Mouse (Mus musculus) CH12.LX (cell line): ENCODE measurements around the gene Atp8a2. TPM values are rescaled to one million over a fixed set of nuclear protein-coding genes. Genes with fewer than 3 reads are reported as not detected.

Experiments used
- DNase-seq: peaks from one replicate; pipeline ENCODE4 v3.0.0-alpha.2; 2013; ENCODE audit errors: extremely low read depth
- H3K27ac ChIP-seq: 2 replicates; pipeline ENCODE4 v1.5.1; 2012; ENCODE audit warnings: low read depth, mild to moderate bottlenecking, control low read depth, moderate library complexity; ENCODE audit not compliant: insufficient read depth
- H3K27me3 ChIP-seq: replicated peaks from 2 replicates; pipeline ENCODE3; 2012; ENCODE audit warnings: inconsistent platforms
- H3K36me3 ChIP-seq, 2 experiments: replicated peaks in 1 of 2; 2 replicates each; pipeline versions ENCODE3 to v1.6.1; 2012; ENCODE audit warnings: inconsistent platforms in 1 of 2, low read length in 1 of 2, mild to moderate bottlenecking in 1 of 2, mixed read lengths in 1 of 2, moderate library complexity in 1 of 2; ENCODE audit not compliant: control insufficient read depth in 1 of 2, insufficient read depth in 1 of 2
- H3K4me1 ChIP-seq, 2 experiments: 2 replicates each; pipeline ENCODE4 v1.6.1; 2012; ENCODE audit warnings: inconsistent platforms in 1 of 2, moderate library complexity in 1 of 2; ENCODE audit not compliant: insufficient read depth in 2 of 2, control insufficient read depth in 1 of 2
- H3K4me2 ChIP-seq: 2 replicates; pipeline ENCODE4 v1.6.1; 2012; ENCODE audit warnings: low read depth, mild to moderate bottlenecking, control low read depth; ENCODE audit not compliant: poor library complexity, insufficient read depth, severe bottlenecking
- H3K4me3 ChIP-seq, 3 experiments: fragments of 150-350 bp in 1 of 3; sonication (generic) in 1 of 3; replicated peaks in 1 of 3; 2 replicates each; pipeline versions ENCODE3 to v1.5.1; 2011 to 2012; ENCODE audit warnings: low read depth in 2 of 3, low read length in 2 of 3, mild to moderate bottlenecking in 2 of 3, moderate library complexity in 2 of 3, control low read depth in 1 of 3, improper control_type of control experiment in 1 of 3, inconsistent platforms in 1 of 3, mixed read lengths in 1 of 3; ENCODE audit not compliant: poor library complexity in 1 of 3
- H3K79me2 ChIP-seq: replicated peaks from 2 replicates; pipeline ENCODE4 v1.6.1; 2012; ENCODE audit warnings: mild to moderate bottlenecking, moderate library complexity; ENCODE audit not compliant: control insufficient read depth, poor library complexity, insufficient read depth, severe bottlenecking; ENCODE audit errors: extremely low read depth
- H3K9ac ChIP-seq: 2 replicates; pipeline ENCODE4 v1.6.1; 2012; ENCODE audit warnings: low read depth, mild to moderate bottlenecking, control low read depth, moderate library complexity; ENCODE audit not compliant: insufficient read depth
- H3K9me3 ChIP-seq: replicated peaks from 2 replicates; pipeline ENCODE3; 2012; ENCODE audit warnings: low read length, inconsistent platforms, mixed read lengths
- CHD1 ChIP-seq: IDR thresholded peaks from 2 replicates; pipeline ENCODE4 v1.6.1; 2012; ENCODE audit warnings: low read depth, low read length, improper control_type of control experiment, inconsistent platforms
- CHD2 ChIP-seq: IDR thresholded peaks from 2 replicates; pipeline ENCODE4 v1.6.1; 2011; ENCODE audit warnings: low read length, improper control_type of control experiment
- CTCF ChIP-seq, 2 experiments: IDR thresholded peaks in 1 of 2; conservative IDR thresholded peaks in 1 of 2; 2 replicates each; pipeline ENCODE4 v1.5.1; 2011 to 2012; ENCODE audit warnings: low read depth in 2 of 2, low read length in 2 of 2, improper control_type of control experiment in 1 of 2, inconsistent platforms in 1 of 2, mild to moderate bottlenecking in 1 of 2, moderate library complexity in 1 of 2
- E2F4 ChIP-seq: IDR thresholded peaks from 2 replicates; pipeline ENCODE4 v1.6.1; 2011; ENCODE audit warnings: low read depth, low read length, improper control_type of control experiment; ENCODE audit not compliant: insufficient replicate concordance
- ELF1 ChIP-seq: IDR thresholded peaks from 2 replicates; pipeline ENCODE4 v1.6.1; 2014; ENCODE audit warnings: low read depth, mild to moderate bottlenecking, inconsistent platforms, low read length, improper control_type of control experiment
- GABPA ChIP-seq: IDR thresholded peaks from 2 replicates; pipeline ENCODE4 v1.6.1; 2012; ENCODE audit warnings: low read depth, low read length, improper control_type of control experiment, inconsistent platforms; ENCODE audit not compliant: insufficient replicate concordance
- JUN ChIP-seq: IDR thresholded peaks from 2 replicates; pipeline ENCODE4 v1.6.1; 2011; ENCODE audit warnings: low read depth, mild to moderate bottlenecking, low read length, improper control_type of control experiment, moderate library complexity; ENCODE audit not compliant: insufficient read depth
- MEF2A ChIP-seq: IDR thresholded peaks from 2 replicates; pipeline ENCODE4 v1.6.1; 2014; ENCODE audit warnings: low read depth, mild to moderate bottlenecking, inconsistent platforms, low read length, improper control_type of control experiment, borderline replicate concordance
- MXI1 ChIP-seq: IDR thresholded peaks from 2 replicates; pipeline ENCODE4 v1.6.1; 2011; ENCODE audit warnings: mild to moderate bottlenecking, low read depth, low read length, improper control_type of control experiment
- NRF1 ChIP-seq: IDR thresholded peaks from 2 replicates; pipeline ENCODE4 v1.6.1; 2014; ENCODE audit warnings: low read depth, mild to moderate bottlenecking, inconsistent platforms, low read length, improper control_type of control experiment, moderate library complexity
- PAX5 ChIP-seq: IDR thresholded peaks from 2 replicates; pipeline ENCODE4 v1.6.1; 2012; ENCODE audit warnings: low read length, inconsistent platforms, mixed read lengths
- POLR2A ChIP-seq: IDR thresholded peaks from 2 replicates; pipeline ENCODE4 v1.6.1; 2011; ENCODE audit warnings: low read depth, mild to moderate bottlenecking, improper control_type of control experiment, low read length
- SMC3 ChIP-seq: IDR thresholded peaks from 2 replicates; pipeline ENCODE4 v1.6.1; 2011; ENCODE audit warnings: low read depth, low read length, improper control_type of control experiment
- ZMIZ1 ChIP-seq: IDR thresholded peaks from 2 replicates; pipeline ENCODE4 v1.6.1; 2012; ENCODE audit warnings: low read depth, mild to moderate bottlenecking, inconsistent platforms, low read length, improper control_type of control experiment
- ZNF384 ChIP-seq: IDR thresholded peaks from 2 replicates; pipeline ENCODE4 v1.6.1; 2012; ENCODE audit warnings: low read depth, low read length, improper control_type of control experiment, inconsistent platforms
- dilution Hi-C: fragments of 300-500 bp; cut with MboI; formaldehyde crosslinking; loops from 2 replicates; pipeline ENCODE4 v1.14.3; 2020; ENCODE audit warnings: low sequenced_read_pairs; ENCODE audit not compliant: extremely low pct_unique_long_range_greater_than_20kb, extremely low pct_ligation_motif_present
- in situ Hi-C: fragments of 300-500 bp; cut with MboI; formaldehyde crosslinking; loops from 3 replicates; pipeline ENCODE4 v1.14.3; 2019; ENCODE audit warnings: low sequenced_read_pairs, low pct_ligation_motif_present, low pct_unique_long_range_greater_than_20kb, mixed read lengths
- polyA plus RNA-seq: library from polyadenylated mRNA; unstranded; fragments of >175 nt; gene quantifications from 2 replicates; pipeline ENCODE4 v1.2.1, GENCODE M21; 2012; ENCODE audit warnings: low read depth; ENCODE audit not compliant: insufficient read length
- total RNA-seq, 2 experiments: library from RNA; depleted of rRNA; stranded (reverse); fragments of 300-350 nt in 1 of 2; fragments of >200 nt in 1 of 2; gene quantifications; 2 replicates each; pipeline ENCODE4 v1.2.3; 2012 to 2014

Gene Atp8a2
- total and polyA plus RNA-seq, 3 experiments, result 0.15 to 0.29 (median 0.21) TPM

DNA sequence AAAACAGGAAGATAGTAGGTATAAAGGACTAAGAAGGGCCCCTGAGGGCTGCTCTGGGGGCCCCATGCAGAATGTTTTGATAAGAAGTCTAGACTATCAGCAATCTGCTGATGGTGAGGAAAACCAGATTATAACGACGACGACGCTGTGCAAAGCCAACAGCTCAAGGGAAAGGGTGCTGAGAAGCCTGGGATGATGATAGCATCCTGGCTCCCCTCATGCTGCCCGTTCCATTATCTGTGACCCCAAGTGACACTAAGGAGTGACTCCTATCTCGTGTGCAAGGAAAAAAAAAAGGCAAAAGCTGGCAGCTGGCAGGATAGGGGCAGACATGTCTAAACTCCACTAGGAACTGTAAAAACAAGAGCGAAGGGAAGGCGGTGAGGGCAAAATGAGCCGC, 343.8 kb downstream of the Atp8a2 start:
- no peaks in the 10 kb centered on the region for H3K79me2 ChIP-seq
- H3K27me3 ChIP-seq, result no peaks in the 10 kb centered on the region
- no peak overlapping the region for H3K4me2 ChIP-seq
- no peak overlapping the region for H3K9ac ChIP-seq
- dilution Hi-C loops (no loop called here), in situ Hi-C loops (no loop called here)
- H3K36me3 ChIP-seq, result no peaks in the 10 kb centered on the region
- DNase-seq, result no peak
- H3K4me3 ChIP-seq, result no peak overlapping the region
- H3K9me3 ChIP-seq, result peaks cover 4% of the 10 kb centered on the region
- TF ChIP-seq MXI1, result no peak
- TF ChIP-seq E2F4, result no peak
- TF ChIP-seq CTCF (conservative IDR thresholded peaks at IDR 0.05 in 1 of 2, IDR thresholded peaks at IDR 0.05 in 1 of 2; ENCODE audit: low read depth in 2 of 2, low read length in 2 of 2), result no peak
- TF ChIP-seq SMC3, result no peak
- no peak for TF ChIP-seq JUN
- TF ChIP-seq PAX5, result no peak
- no peak for TF ChIP-seq GABPA
- TF ChIP-seq CHD1, result no peak
- no peak for TF ChIP-seq NRF1
- no peak for TF ChIP-seq POLR2A
- peaks cover 0 to 17% of the 10 kb centered on the region in 2 experiments; a peak in 3 of 4 replicates for H3K4me1 ChIP-seq
- H3K27ac ChIP-seq, result no peak overlapping the region

DNA sequence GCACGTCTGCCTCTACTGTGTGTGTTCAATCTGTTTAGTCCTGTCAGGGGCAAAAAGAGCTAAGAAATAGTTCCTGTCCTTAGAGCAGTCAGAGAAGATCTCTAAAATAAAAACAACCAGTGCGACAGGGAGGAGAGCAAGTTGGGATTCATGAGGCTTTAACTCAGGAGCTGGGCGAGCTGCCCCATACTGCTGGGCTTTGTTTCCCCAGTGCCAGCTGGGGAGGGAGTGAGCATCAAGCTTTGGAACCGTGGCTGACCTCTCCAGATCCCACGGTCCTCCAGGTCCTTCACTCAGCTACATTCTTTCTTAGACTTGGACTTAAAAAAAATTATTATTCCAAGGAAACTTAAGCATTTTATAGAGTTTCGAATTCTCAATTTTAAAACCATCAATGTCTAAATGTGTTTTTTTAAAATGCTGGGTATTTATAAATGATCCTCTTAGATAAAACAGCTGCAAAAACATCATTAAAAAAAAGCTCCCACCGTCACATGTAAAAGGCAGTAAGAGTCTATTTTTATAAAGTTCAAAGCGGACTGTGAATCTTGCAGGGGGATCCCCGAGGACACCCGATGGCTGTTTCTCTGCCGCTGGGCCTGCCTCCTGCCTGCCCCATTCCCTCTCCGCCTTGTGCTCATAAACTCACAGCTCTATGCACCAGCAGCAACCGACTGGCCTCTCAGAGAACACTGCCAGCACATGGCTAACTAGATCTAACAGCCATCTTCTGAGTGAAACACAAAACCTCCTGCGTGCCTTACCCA, 350.2 kb downstream of the Atp8a2 start:
- TF ChIP-seq CHD1 (0 out of 2 replicates have a peak, but pooled peaks have one; percentile 37), MEF2A (peak; percentile 77; the same call in 1 of the 2 replicates), ELF1 (no peak), CHD2 (no peak), ZMIZ1 (no peak), ZNF384 (peak; percentile 53; the same call in 1 of the 2 replicates)
- Histone ChIP-seq H3K9me3 (peaks cover 4% of the 10 kb centered on the region), H3K9ac (no peak overlapping the region; the same call in 1 of the 2 replicates), H3K4me2 (peak overlapping the region; percentile 34; the same call in 1 of the 2 replicates), H3K27me3 (no peaks in the 10 kb centered on the region), H3K36me3 (no peaks in the 10 kb centered on the region), H3K79me2 (no peaks in the 10 kb centered on the region), H3K27ac (no peak overlapping the region), H3K4me3 (no peak overlapping the region), H3K4me1 (peaks cover 16 to 37% of the 10 kb centered on the region in 2 experiments)
- in situ Hi-C loops (no loop called here), dilution Hi-C loops (no loop called here)
- peak; percentile 48 for DNase-seq
